Mouse (Mus musculus) heart, postnatal 0 days (tissue): ENCODE measurements around the gene Fat3.

Experiments
- CTCF ChIP-seq: IDR thresholded peaks from 2 replicates; pipeline ENCODE4 v1.5.1; 2016; ENCODE audit warnings: antibody characterized with exemption, control low read depth, low read depth
- EP300 ChIP-seq: IDR thresholded peaks from 2 replicates; pipeline ENCODE4 v1.6.1; 2016; ENCODE audit warnings: antibody characterized with exemption, low read depth

DNA sequence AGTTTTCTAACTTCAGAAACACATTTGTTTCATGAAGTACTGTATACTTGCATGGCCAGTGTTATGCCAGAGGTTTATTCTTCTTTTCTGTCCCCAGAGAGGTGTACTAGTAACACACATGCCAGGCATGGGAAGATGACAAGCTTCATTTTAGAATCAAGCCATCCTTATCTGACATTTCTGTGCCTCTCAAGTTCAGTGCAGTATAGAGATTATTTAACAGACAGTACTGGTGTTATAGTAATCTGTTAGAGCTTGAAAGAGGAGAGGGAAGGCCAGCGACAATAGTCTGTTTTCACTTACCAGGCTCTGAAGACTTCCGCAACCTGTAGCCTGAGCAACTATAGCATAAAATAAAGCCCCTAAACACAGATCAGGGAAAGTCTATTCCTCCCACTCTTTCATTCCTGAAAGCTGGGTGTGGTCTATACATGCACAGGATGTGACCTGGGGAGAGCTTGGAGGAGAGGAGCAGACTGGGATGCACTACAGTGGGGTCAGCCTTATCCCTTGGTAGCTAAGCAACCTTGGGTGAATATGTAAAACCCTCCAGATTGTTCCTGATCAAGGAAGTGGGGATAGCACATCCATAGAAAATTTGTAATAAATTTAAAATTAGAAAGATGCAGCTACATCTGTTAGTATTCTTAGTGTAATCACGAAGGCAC is 557.5 kb downstream of the Fat3 start:
- no peak for TF ChIP-seq CTCF
- TF ChIP-seq EP300 = no peak
